20 mouse cellular contexts compared by ENCODE assay signal in genomic region chr6:122295242-122295641, GRCm38 (mm10). TPM values are rescaled to one million over a fixed set of nuclear protein-coding genes. Genes with fewer than 3 reads are reported as not detected.
A peak's percentile ranks its signal among the peaks of the same experiment; 100 is the strongest.
DNase-seq lines count a peak whose midpoint lies in the region; ATAC-seq and TF ChIP-seq lines count a peak whose summit lies in the region.
"Had no signal": no experiment of that assay in that cellular context is flagged by ENCODE, and none has a peak within 500 bp of the region (broad histone marks: within the 10 kb centered on the region; RNA-seq: fewer than 3 reads in every experiment).

No protein-coding gene starts in this region.

- no peak for TF ChIP-seq CTCF in testis, adult 2 months (IDR thresholded peaks at IDR 0.05; ENCODE audit: control insufficient read depth, insufficient read depth, insufficient replicate concordance, low read depth, low read length)
- TF ChIP-seq CTCF in liver, embryonic 14.5 days (IDR thresholded peaks at IDR 0.05; ENCODE audit: low read depth) = peak; percentile 28; the same call in 1 of the 2 replicates

- no peaks in the 10 kb centered on the region for H3K27me3 ChIP-seq in testis, adult 2 months (ENCODE audit: control insufficient read depth, insufficient read depth, low read length)
- no peaks in the 10 kb centered on the region for H3K27me3 ChIP-seq in liver, embryonic 14.5 days (ENCODE audit: control insufficient read depth, insufficient read depth, low read length)
- H3K27me3 ChIP-seq: limb, embryonic 13.5 days; midbrain, embryonic 15.5 days had no signal

- no peak overlapping the region for H3K9ac ChIP-seq in liver, embryonic 14.5 days (replicated peaks)
- H3K9ac ChIP-seq: heart, embryonic 12.5 days; limb, embryonic 13.5 days; lung, embryonic 14.5 days; midbrain, embryonic 15.5 days had no signal

- H3K4me3 ChIP-seq in testis, adult 2 months (ENCODE audit: control insufficient read depth, low read depth, low read length) = peak overlapping the region; percentile 62
- no peak overlapping the region for H3K4me3 ChIP-seq in liver, embryonic 14.5 days (ENCODE audit: insufficient read depth in 1 of 2, low read depth in 2 of 2, low read length in 2 of 2)
- H3K4me3 ChIP-seq: heart, embryonic 12.5 days; hindbrain, embryonic 10.5 days; limb, embryonic 13.5 days; midbrain, embryonic 15.5 days had no signal

- H3K9me3 ChIP-seq in liver, embryonic 14.5 days (ENCODE audit: control insufficient read depth, low read length) = no peaks in the 10 kb centered on the region
- H3K9me3 ChIP-seq: heart, embryonic 12.5 days; hindbrain, embryonic 10.5 days; limb, embryonic 13.5 days; midbrain, embryonic 15.5 days had no signal

- H3K4me2 ChIP-seq in liver, embryonic 14.5 days (ENCODE audit: low read depth) = no peak overlapping the region
- H3K4me2 ChIP-seq: heart, embryonic 12.5 days; limb, embryonic 13.5 days; lung, embryonic 14.5 days; midbrain, embryonic 15.5 days had no signal

- H3K36me3 ChIP-seq in testis, adult 2 months (ENCODE audit: control insufficient read depth, insufficient read depth, low read length) = no peaks in the 10 kb centered on the region
- H3K36me3 ChIP-seq in liver, embryonic 14.5 days (replicated peaks; ENCODE audit: control insufficient read depth, insufficient read depth, low read depth) = no peaks in the 10 kb centered on the region
- H3K36me3 ChIP-seq: heart, embryonic 12.5 days; hindbrain, embryonic 10.5 days; limb, embryonic 13.5 days; midbrain, embryonic 15.5 days had no signal

- WGBS in liver, embryonic 14.5 days (ENCODE audit: insufficient replicate concordance) = 40% methylated on average over 9 of the region's 9 CpGs

- intact Hi-C loops in heart, postnatal 36 days (cut with DNase I) = no loop called here

- no peak overlapping the region for H3K27ac ChIP-seq in testis, adult 2 months (ENCODE audit: control insufficient read depth, insufficient read depth, low read depth, low read length)
- no peak overlapping the region for H3K27ac ChIP-seq in liver, embryonic 14.5 days
- H3K27ac ChIP-seq: hindbrain, embryonic 10.5 days; limb, embryonic 13.5 days; macrophage; midbrain, embryonic 15.5 days had no signal

- no peaks in the 10 kb centered on the region for H3K4me1 ChIP-seq in testis, adult 2 months (ENCODE audit: control insufficient read depth, insufficient read depth, low read length)
- H3K4me1 ChIP-seq in liver, embryonic 14.5 days (replicated peaks; ENCODE audit: control insufficient read depth in 2 of 2, insufficient read depth in 2 of 2, low read length in 1 of 2) = peaks cover 0 to 3% of the 10 kb centered on the region in 2 experiments; a peak in 1 of 4 replicates

- peak; percentile 72 for DNase-seq in heart, adult 11 months
- DNase-seq in heart, postnatal 36 days = no peak
- DNase-seq in testis, postnatal 14 days (ENCODE audit: low spot score) = no peak
- DNase-seq in liver, embryonic 14.5 days (ENCODE audit: low read depth in 3 of 3, low spot score in 3 of 3) = no peak
- DNase-seq in urinary bladder, postnatal 14 days (ENCODE audit: low spot score) = no peak
- DNase-seq in urinary bladder, postnatal 4 days (ENCODE audit: low spot score in 2 of 2) = no peak
- DNase-seq: adrenal gland, adult 2 months; cerebellum, adult 11 months; cerebellum, postnatal 25 days; kidney, postnatal 25 days; lung, embryonic 14.5 days had no signal

- ATAC-seq in liver, embryonic 14.5 days (ENCODE audit: insufficient read depth) = 0 out of 2 replicates have a peak, but pooled peaks have one; percentile 14
- ATAC-seq: midbrain, embryonic 15.5 days had no signal

- TF ChIP-seq POLR2A in testis, adult 2 months (IDR thresholded peaks at IDR 0.05; ENCODE audit: control insufficient read depth, low read depth, low read length) = no peak

- TF ChIP-seq EP300 in liver, embryonic 14.5 days (IDR thresholded peaks at IDR 0.05; ENCODE audit: low read depth) = no peak

RNA-seq across cellular contexts. Expression of gene Klrg1, which starts 12.6 kb away (rescaled TPM):
- total RNA-seq in heart, postnatal 36 days (2021) = not detected
- polyA plus RNA-seq in testis, adult 2 months (2012; rRNA removed) = 0.16 and 0.18 TPM in 2 replicates
- polyA plus RNA-seq in liver, embryonic 14.5 days (2012; rRNA removed) = not detected in 2 replicates
- not detected in 2 replicates for polyA plus RNA-seq in liver, embryonic 14.5 days (2014; fragmentation: Nextera tagmentation; extraction: Ambion mirVana)
- total RNA-seq: gastrocnemius, postnatal 4 days; neutrophil, adult 5-6 weeks had no signal
- polyA plus RNA-seq: adrenal gland, adult 2 months; forebrain, embryonic 11.5 days; heart, embryonic 12.5 days; lung, embryonic 14.5 days; macrophage had no signal

RNA-seq across cellular contexts. Expression of gene M6pr, which starts 13.3 kb away (rescaled TPM):
- total RNA-seq in heart, postnatal 36 days (2021) = 10 to 100 TPM; 40.8 to 42.8 TPM
- 19.8 and 24.3 TPM in 2 replicates for polyA plus RNA-seq in testis, adult 2 months (2012; rRNA removed)
- polyA plus RNA-seq in liver, embryonic 14.5 days (2012; rRNA removed) = 36.5 and 48.1 TPM in 2 replicates
- polyA plus RNA-seq in liver, embryonic 14.5 days (2014; fragmentation: Nextera tagmentation; extraction: Ambion mirVana) = 84.2 and 95.4 TPM in 2 replicates

RNA-seq across cellular contexts. Expression of gene Phc1, which starts 45.1 kb away (rescaled TPM):
- 10 to 100 TPM; 17.5 to 21.8 TPM for total RNA-seq in heart, postnatal 36 days (2021)
- 193 and 198 TPM in 2 replicates for polyA plus RNA-seq in testis, adult 2 months (2012; rRNA removed)
- 2.2 and 2.3 TPM in 2 replicates for polyA plus RNA-seq in liver, embryonic 14.5 days (2012; rRNA removed)
- polyA plus RNA-seq in liver, embryonic 14.5 days (2014; fragmentation: Nextera tagmentation; extraction: Ambion mirVana) = 1.8 and 1.9 TPM in 2 replicates

Comparison
In these comparisons a context has a peak if more than half of its experiments do, and no peak if none do; other contexts are left out.
1. RNA of gene Phc1, which starts 45.1 kb away (polyA plus RNA-seq): 193 to 198 TPM in testis, adult 2 months; 1.8 to 2.3 TPM in liver, embryonic 14.5 days; every median in the first group is over 10 times any median in the second.